Mouse (Mus musculus): ENCODE measurements around the gene Gm20388.

GRCm38 (mm10) chr8:121731060-121731459, 1820.4 kb downstream of the Gm20388 start:
- no peak for TF ChIP-seq CTCF (IDR thresholded peaks at IDR 0.05; ENCODE audit: low read depth)
- TF ChIP-seq EP300 (IDR thresholded peaks at IDR 0.05; ENCODE audit: low read depth) = no peak

Data from liver, embryonic 14.5 days (tissue).